Mouse (Mus musculus) telencephalon, adult 2 months (tissue): ENCODE data around the gene Ccdc148.
A peak's percentile ranks its signal among the peaks of the same experiment; 100 is the strongest.

Experiments used
- DNase-seq: peaks from one replicate; pipeline ENCODE4 v3.0.0-alpha.2; 2011; ENCODE audit warnings: low read depth, low spot score

Ccdc148 gene

DNA sequence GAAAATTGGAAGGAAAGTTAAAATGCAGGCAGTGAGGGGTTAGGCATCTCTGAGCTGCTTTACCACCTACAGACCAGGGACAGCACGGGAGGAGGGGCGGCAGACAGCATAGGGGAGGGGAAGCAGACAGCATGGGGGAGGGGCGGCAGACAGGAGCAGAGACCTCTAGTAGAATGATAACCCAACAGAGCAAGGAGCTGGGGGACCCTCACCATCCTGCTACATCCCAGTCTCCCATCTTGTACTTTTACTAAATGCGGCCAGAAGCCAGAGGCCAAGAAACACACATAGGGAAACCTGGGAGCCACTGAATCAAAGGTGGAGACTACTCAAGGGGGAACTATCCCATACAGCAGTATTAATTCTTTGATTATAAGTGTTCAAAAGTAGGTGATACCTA, 242.1 kb downstream of the Ccdc148 start:
- DNase-seq = no peak

DNA sequence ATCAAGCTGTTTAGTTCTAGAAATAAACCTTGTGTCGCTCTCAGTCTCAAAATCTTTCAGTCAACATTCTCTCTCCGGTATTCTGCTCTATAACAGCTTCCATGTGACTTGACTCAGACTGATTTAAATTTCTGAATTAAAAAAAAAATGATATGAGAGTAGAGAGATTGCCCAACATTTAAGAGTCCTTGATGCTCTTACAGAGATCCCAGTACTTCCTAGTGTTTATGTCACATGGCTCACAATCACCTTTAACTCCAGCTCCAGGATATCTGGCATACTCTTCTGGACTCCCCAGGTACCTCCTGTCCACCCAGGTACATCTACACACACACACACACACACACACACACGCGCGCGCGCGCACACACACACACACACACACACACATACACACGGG, 248.1 kb downstream of the Ccdc148 start:
- no peak for DNase-seq

DNA sequence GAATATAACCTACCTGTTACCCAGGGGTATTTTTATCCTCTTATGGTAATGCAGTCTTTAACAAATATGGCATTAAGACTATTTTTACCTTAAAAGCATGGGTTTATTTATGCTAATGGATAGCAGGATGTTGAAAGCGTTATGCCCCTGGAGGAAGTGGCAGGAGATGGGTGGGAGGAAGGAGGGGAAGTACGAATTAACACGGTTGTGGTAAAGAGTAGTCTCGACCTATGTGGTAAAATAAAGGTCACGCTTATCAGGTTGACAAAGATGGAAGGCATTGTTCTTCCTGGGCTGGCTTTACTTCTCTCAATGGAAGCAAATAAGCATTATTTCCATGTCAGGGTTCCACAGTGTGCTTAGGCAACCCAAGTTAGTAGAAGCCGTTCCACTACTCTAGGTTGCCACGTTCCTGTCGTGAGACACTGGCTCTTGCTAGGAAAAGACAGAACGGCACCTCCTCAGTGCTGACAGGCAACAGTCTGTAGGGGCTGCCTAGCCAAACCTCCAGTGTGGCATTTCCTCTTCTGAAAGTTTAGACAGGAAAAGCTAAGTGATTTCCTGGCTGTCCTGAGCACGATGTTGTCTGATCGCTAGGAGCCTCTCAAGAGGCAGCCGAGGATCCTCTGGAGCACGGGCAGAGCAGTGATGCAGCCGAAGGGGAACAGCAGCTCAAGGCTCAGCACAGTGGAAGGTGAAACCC, 253.5 kb downstream of the Ccdc148 start:
- no peak for DNase-seq

DNA sequence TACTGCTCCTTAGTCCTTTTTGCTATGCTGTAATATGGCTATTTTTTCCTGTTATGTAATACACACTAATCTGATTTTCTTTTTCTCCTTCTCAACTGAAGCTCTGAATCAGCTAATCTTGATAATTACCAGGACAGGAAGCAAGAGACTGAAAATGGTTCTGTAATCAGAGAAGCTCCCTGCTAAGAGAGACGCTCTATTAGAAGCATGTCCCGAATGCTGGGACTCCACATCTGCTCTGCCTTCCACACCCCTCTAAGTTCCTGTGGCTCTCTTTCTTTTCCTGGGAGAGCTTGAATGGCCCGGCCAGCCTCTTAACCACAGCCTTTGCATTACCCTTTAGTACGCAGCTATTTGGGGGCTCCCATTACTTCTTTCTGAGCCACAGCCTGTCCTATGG, 255.4 kb downstream of the Ccdc148 start:
- DNase-seq = peak; percentile 32

DNA sequence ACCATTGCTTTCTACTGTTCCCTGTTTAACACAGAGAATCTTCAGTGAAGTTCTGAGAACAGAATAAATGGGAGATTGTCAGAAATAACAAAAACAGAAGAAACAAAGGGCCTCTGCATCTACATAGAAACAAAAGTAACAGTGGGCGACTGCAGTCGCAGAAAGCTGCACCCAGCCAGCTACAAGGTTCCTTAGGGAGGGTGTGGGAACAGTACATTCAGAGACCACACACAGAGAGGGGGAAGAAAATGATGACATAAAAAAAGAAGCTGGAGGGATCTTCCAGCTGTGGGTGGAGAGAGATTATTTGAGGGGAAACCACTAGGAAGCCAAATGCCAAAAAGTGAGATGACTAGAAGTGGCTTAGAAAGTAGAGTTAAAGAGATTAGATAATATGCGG, 280.6 kb downstream of the Ccdc148 start:
- DNase-seq = peak; percentile 35

DNA sequence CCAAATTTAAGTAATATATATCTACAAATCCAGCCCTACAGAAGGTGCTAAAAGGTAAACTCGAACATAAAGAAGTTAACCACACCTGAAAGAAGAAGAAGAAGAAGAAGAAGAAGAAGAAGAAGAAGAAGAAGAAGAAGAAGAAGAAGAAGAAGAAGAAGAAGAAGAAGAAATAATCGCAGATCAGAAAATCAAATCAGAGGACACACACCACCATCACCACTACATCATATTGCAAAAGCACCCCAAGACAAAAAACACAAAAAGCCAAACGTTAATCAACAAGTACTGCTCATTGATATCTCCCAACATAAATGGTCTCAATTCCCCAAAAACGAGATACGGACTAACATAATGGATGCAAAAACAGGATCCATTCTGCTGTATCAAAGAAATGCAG, 301.3 kb downstream of the Ccdc148 start, which contains the start of gene Gm11099:
TSS of gene Gm11099 (plus strand) at position 301 of the 400 bp plus-strand sequence.
- DNase-seq = no peak

DNA sequence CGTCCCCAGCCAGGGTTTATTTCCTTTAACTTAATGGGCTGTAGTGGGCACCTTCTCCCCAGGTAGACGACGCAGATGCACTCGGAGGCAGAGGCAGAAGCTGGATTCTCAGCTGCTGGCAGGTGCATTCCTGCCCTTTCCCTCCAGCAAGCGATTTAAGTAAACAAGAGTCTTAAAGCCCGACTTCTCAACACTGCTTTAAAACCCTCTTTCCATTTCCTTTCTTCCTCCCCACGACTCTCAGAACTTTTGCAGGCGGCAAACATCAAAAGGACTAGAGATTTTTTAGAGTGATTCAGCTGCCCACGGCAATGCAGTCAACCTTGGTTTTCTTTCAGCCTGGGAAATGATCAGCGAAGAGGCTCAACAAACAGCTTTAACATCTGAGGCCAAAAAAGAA, 316.0 kb downstream of the Ccdc148 start:
- DNase-seq = no peak

DNA sequence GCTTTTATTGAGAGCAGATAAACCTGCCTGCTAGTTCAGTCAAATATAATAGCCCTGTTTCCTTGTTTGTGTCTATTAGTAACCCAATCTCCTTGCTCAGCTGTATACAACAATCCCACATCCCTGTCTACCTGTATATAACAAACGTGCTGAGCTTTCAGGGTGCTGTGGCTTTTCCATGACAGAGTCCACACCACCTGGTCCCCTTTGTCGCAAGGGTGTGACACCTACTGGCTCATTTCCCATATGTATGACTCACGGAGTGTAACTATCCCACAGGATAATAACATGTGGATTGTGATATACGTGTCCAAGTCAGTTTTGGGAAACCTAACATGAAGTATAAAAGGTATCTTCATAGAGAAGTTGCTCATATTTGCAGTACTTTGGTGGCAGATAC, 318.0 kb downstream of the Ccdc148 start:
- DNase-seq = no peak

DNA sequence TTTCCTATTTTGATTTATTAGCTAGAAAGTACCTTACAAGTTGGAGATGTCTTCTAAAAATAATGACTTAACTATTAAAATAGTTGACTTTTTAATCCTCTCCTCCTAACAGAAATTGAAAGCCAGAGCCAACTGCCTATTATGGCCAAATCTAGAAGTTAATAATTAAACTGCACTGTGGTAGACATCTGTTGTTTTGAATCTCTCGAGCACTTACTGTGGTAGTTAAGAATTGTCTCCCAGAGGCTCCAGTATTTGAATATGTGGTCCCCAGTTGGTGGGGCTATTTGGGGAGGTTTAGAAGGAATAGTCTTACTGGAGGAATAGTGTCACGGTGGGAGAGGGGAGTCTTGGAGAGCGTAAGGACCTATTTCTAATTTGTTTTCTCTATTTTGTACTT, 319.5 kb downstream of the Ccdc148 start:
- DNase-seq = no peak

DNA sequence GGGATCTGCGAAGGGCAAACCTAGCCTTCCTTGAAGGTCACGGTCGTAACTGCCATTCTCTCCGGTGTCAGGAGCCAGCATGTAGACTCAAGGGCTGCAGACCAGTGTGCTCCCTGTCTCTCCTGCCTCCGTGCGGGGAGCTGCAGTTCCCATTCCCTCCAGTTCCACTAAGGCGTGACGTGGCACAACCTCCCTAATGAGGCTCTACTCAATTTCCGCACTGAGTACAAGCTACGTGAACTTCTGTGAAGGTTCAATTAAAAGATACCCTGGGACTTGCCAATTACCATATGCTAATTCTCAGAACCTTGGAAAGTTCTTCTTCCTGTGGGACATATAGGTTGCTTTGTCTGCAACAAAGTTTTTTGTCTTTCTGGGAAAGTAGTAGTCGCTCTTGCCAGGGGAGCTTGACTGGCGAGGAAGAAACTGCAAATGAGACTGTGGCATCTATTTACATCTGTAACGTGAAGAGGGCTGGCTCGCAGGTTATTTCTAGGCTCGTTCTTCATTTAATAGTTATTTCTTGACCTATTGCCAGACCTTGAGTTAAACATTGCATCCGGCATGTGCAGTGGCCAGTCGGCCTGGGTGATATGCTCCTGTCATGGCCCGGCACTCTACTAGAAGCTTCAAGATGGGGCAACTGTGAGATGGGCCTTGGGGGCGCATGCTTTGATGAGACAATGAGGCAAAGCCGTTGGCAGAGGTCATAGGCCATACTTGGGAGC, 328.1 kb downstream of the Ccdc148 start:
- DNase-seq = no peak

DNA sequence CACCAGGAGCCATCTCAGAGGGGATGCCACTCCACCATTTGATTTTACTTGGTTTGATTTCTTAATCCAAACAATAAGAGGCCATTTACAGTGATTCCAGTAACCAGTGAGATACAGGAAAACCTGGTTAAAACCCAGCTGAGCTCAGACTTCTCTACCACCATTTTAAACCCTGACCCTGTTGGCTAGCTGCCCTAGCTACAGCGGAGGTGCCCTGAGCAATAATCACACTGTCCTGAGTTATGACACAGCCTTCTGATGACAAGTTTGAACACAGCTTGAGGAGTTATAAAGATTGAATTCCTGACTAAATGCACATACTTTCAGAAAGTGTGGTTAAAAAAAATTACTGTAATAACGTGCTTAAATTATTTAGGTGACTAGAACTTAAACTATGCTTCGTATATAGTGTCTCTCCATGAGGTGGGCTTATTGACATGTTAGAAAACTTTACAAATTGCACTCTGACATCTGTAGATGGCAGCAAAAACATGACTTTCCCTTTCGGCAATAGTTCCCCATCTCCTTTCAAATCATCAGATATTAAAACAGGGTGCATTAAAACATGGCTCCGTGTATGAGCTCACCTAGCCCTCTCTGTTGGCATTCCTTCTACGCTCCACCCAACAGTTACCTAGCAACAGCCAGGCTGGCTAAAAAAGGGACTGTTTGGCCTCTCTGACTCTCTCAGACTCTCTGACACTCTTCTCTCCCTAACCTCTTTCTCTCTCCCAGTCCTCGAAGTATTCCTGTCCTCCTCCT, 330.3 kb downstream of the Ccdc148 start:
- peak; percentile 22 for DNase-seq

DNA sequence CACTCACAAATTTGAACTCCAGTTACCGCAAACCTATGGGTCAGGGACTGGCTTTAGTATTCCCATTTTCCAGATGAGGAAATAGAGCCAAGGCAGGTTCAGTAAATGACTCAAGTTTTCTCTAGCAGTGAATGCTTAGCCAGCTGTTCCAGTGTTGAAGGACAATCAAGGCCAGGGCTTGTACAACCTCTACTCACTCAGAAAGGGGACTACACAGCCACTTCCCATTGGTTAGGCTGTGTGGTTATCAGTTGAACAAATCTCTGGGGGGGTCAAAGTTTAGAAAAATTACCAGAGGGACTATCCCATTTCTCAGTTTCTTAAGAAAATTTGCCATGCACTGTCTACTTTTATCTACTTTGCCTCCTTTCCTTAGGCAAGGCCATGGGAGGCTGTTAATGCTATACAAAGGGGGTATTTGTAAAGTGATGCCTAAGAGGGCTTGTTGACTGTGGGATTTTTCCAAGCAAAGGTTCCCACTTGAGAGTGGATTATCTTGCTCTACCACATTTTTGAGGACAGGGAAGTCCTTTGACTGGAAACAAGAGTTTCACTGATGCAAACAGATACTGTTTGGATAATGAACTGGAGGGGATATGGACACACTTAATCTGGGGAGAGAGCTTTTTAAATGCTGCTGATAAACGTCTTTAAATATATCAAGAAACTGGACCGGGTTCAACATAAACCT, 331.4 kb downstream of the Ccdc148 start:
- DNase-seq = no peak

DNA sequence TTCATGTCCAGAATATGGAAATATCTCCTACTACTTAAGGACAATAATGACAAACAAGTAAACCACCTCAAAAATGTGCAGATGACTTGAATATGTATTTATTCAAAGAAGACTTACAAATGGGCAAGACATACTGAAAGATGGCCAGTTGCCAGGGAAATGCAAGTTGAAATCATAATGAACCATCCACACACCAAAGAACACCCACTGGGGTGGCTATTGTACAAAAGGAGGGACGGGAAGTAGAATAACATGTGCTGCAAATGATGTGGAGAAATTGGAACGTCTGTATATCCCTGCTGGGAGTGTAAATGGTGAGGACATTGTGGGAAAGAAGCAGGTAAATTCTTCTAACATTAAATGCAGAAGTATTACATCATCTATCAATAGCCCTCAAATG, 347.5 kb downstream of the Ccdc148 start:
- no peak for DNase-seq

DNA sequence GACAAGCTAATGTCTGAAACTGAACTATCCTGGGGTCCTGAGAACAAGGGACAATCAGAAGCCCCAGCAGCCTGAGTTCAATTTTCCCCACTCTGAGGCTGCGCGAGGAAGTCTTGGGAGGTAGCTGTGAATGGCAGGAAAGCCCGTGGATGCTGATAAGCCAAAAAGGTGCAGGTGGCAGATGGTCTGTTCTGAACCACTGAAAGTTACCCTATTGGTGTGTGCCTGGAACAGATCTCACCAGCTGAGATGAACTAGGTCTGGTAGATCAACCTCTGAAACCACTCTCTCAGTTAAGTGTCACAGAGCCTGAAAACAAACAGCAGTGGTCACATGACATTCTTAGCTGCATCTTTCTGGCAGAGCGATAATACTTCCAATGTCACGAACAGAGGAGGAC, 360.9 kb downstream of the Ccdc148 start:
- no peak for DNase-seq

DNA sequence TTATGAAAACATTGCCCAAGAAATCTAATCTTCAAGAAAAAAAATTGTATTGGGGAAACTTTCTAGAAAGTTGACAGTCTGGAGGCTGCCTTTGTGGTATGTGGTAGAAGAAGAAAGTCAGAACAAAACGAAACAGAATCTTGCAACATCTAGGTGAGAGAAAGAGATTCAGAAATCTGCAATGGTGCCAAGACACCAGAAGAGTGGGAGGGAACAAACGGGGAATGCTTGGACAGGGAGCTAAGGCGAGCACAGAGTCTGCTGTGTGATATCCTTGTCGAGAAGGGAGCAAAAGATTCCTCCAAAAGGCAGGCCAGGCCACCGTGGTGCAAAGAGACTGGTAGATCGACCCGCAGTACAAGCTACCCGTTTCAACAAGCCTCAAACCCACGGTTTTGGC, 361.4 kb downstream of the Ccdc148 start:
- peak; percentile 18 for DNase-seq

DNA sequence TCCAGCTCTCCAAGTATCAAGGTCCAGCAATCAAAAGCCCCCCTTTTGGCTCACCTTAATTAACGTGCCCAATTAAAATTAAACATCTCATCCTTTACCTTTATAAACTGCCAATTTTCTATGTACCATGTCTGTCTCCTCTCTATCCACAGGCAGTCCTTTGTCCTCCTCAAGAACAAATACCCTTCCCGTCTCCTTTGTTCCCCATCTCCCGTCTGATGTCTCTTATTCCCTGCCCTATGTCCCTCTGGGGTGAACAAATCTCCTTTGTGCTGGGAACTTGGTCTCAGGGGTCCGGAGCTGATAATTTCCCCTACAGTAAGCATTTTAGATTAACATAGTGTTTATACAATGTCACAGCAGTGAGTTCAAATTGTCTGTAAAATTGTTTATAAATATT, 363.0 kb downstream of the Ccdc148 start:
- no peak for DNase-seq

DNA sequence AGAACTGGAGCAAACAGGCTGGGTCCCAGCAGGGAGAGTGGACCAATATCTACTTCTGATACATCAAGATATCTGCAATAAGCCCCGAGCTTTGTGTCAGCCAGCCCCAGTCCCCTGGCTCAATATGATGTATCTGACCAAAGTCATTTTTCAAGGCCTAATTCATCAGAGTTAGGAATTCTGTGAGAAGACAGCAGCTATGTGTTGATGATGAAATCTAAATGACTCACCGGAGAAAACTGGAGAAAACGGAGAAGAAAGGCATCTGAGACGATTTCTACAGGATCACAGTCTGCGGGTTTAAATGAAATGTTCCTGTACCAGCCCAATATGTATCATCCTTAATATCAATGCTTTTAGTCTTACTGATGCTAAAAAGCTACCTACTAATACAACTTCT, 365.1 kb downstream of the Ccdc148 start:
- DNase-seq = no peak

DNA sequence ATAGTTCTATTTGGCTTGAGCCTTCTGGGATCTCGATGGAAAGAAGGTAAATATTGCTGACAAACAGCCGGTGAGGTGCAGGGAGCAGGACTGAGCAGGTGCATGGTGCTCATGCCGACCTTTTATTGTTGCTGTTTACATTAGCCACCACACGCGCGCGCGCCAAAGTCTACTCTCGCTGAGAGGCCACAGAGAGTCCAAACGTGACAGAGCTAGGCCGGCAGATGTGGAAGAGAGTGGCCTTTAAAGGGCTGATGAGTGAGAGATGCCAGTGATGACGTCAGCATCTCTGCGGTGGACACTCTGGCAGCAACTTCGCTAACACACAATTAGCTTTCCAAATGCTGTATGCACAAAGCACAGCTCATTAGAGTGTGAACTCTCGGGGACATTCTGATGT, 366.0 kb downstream of the Ccdc148 start:
- DNase-seq = no peak

DNA sequence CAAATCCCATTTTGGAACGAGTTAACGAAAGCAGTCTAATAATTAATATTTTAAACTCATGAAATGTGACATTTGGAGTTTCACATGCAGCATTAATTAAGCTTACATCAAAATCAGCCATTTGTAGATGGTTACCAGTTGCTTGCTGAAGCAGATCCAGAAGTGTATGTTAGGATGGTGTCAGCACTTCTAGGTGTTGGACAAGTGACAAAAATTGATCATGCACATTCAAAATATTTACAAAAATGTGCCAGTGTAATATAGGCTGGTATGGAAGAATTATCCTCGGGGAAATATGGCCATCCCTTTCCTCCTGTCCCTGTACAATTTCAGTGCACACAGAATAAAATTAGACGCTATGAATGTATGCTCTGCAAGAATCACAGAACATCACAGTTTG, 370.1 kb downstream of the Ccdc148 start:
- DNase-seq = no peak

DNA sequence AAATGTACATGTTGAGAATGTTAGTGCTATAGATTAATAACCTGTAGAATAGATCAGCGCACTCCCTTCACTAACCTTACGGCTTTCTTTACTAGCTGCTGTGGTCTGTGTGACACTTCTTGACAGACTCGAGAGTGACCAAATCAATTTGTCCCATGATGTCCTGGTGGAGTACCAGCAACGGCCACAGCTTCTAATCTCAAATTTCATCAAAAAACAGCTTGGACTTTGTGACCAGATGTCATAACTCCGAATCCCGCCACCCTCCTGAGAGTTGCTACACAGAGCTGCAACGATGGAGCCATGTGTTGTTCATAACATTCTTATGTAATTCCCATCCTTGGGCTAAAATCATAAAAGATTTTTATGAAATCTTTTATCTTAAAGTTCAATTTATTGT, 370.5 kb downstream of the Ccdc148 start:
- DNase-seq = no peak

DNA sequence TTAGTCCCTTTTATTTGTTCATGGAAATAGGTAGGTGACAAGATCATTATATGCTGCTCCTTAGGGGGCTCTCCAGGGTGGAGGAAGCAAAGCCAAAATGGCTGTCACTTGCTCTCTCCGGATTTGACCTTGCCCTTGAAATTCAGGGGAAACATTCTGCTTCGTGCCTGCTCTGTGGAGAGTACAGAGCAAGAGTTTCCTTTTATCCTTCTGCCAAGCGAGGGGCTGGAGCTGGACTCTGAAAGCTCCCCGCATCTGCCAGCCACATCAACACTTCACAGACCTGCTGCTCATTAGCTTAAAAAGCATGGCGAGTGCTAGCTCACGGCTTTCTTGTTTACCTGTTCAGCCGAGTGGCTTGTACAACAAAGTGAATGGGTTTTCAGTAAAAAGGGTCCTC, 373.1 kb downstream of the Ccdc148 start:
- DNase-seq = no peak

DNA sequence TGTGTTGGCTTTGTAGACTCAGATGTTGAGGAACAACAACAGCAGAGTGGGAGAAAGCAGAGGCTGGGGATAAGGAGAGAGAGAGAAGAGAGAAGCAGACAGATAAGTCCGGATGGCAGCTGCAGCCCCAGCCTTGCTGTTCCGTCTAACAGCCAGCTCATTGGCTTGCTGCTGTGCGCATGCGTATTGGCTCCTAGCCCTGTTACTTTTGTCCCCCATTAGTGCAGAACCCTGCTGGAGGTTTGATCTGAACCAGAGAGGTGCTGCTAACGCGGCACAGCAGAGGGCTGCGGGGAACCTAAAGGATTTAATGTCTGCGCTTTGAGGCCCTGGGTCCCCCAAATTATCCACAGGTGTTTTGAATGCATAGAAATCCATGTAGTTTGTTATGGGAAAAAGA, 373.8 kb downstream of the Ccdc148 start:
- DNase-seq = no peak
